Mouse (Mus musculus) embryonic fibroblast, embryonic 13.5 days (primary cell): ENCODE results near the gene Ptprd. TPM values are rescaled to one million over a fixed set of nuclear protein-coding genes. Genes with fewer than 3 reads are reported as not detected.

Experiments used
- H3K27ac ChIP-seq: 2 replicates; pipeline ENCODE4 v1.5.1; 2012; ENCODE audit warnings: low read length, control low read depth, inconsistent platforms; ENCODE audit not compliant: insufficient read depth
- H3K4me1 ChIP-seq: 2 replicates; pipeline ENCODE4 v1.6.1; 2011; ENCODE audit warnings: low read length; ENCODE audit not compliant: control insufficient read depth, insufficient read depth
- H3K4me3 ChIP-seq: 2 replicates; pipeline ENCODE4 v1.5.1; 2011; ENCODE audit warnings: mild to moderate bottlenecking, control low read depth, low read length; ENCODE audit not compliant: insufficient read depth
- CTCF ChIP-seq: IDR thresholded peaks from 2 replicates; pipeline ENCODE4 v1.5.1; 2011; ENCODE audit warnings: mild to moderate bottlenecking, control low read depth, low read length, moderate library complexity, borderline replicate concordance; ENCODE audit not compliant: insufficient read depth
- POLR2A ChIP-seq: IDR thresholded peaks from 2 replicates; pipeline ENCODE4 v1.6.1; 2011; ENCODE audit warnings: low read depth, mild to moderate bottlenecking, control low read depth, low read length, moderate library complexity
- polyA plus RNA-seq: library from polyadenylated mRNA; stranded (reverse); fragments of >200 nt; gene quantifications from 2 replicates; pipeline ENCODE4 v1.2.4, GENCODE M21; 2011; ENCODE audit warnings: low read depth; ENCODE audit not compliant: missing spikeins, insufficient read length

Gene Ptprd
- polyA plus RNA-seq, 1 experiment: 39.3 TPM

DNA sequence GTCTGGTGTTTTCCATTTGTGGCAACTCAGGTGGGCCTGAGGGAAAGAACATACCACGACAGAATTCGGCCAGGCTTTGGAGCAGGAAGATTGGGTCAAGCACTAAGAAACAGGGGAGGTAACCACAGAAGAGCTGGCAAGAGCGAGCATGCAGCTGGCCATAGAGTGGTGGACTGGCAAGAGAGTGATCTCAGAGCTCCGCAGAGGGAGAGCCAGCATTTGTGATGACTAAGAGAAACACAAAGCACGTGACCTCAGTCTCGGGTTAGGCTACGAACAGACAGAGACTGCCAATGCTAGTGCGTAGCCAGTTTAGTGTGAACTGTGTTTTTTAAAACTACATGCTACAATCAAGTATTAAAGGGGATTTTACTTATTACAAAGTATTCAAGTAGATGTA, 1042.9 kb downstream of the Ptprd start:
- TF ChIP-seq POLR2A (no peak), CTCF (no peak)
- H3K4me3 ChIP-seq: no peak overlapping the region

DNA sequence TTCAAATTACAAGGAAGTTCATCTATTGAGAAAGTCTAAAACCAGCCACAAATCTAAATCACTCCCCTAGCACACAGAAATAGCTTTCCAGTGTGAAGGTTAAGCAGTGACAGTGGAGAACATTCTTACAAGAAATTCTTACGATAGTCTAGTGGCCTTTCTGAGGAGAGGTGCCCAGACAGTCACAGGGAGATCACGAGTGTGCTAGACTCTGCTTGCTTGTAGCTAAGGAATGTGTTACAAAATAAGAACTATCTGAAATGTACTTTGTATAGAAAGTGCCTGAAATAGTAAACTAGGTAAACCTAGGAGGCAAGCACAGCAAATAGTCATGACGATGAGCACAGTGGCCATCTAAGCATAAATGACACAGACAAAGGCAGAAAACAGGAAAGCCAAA, 1054.2 kb downstream of the Ptprd start:
- Histone ChIP-seq H3K4me3 (no peak overlapping the region), H3K27ac (no peak overlapping the region), H3K4me1 (no peaks in the 10 kb centered on the region)
- TF ChIP-seq POLR2A: no peak
- TF ChIP-seq CTCF: no peak

More for the DNA sequence above, 1042.9 kb downstream of the Ptprd start:
- H3K4me1 ChIP-seq: no peaks in the 10 kb centered on the region
- no peak overlapping the region for H3K27ac ChIP-seq

DNA sequence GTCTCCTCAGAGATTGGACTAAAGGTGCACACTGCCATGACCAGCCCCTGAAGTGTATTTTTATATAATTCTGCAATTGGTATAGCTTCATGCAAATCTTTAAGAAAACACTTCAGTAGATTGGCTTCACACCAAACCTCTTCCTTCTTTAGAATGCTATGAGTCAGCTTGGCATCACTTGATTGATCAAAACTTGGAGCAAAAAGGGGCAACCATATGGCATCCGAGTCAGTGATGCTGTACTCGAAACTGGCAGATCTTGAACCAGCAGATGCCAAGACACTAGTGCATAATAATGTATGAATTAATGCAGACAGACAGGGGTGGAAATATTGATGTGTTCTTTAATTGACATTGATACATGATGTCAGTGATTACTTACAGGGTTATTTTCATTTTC, 1056.2 kb downstream of the Ptprd start:
- H3K4me1 ChIP-seq: no peaks in the 10 kb centered on the region
- H3K4me3 ChIP-seq: no peak overlapping the region
- TF ChIP-seq POLR2A: no peak
- H3K27ac ChIP-seq: no peak overlapping the region

DNA sequence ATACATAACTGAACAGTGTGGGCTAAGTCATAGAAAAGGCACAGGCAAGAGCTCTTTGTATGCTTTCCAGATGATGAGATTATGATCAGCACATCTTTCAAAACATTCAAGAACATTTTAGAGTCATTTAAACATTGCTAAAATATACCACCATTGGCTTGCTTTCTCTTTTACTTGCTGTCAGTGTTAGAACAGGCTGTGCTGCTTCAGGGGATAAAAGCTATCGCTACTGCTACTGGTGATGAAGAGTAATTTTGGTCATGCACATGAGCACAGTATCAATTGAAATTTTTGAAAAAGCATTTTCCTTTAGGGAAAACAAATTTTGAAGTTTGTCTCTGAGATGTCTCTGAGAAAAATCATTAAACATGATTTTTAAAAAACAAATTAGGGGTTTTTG, 1056.7 kb downstream of the Ptprd start:
- no peak overlapping the region for H3K27ac ChIP-seq
- TF ChIP-seq CTCF (no peak), POLR2A (no peak)
- H3K4me1 ChIP-seq: no peaks in the 10 kb centered on the region
- no peak overlapping the region for H3K4me3 ChIP-seq

DNA sequence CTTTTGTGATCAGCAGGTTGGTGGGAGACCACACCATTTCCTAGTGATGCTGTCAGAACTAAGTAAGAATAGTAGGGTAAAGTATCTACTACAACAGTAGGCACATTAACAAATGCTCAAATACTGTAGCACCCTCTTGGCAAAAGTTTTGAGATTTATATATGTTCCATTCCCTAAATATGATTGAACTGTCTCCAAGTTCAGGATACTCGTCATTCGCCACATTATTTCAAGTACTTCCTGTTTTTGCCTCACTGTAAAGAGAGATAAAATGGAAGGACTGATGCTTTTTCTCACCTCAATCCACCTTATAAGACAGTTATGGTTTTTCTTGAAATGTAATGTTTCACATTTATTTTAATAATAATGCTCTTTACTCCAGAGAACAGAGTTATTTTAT, 1086.9 kb downstream of the Ptprd start:
- Histone ChIP-seq H3K4me3 (no peak overlapping the region), H3K27ac (no peak overlapping the region), H3K4me1 (no peaks in the 10 kb centered on the region)
- TF ChIP-seq POLR2A: no peak

DNA sequence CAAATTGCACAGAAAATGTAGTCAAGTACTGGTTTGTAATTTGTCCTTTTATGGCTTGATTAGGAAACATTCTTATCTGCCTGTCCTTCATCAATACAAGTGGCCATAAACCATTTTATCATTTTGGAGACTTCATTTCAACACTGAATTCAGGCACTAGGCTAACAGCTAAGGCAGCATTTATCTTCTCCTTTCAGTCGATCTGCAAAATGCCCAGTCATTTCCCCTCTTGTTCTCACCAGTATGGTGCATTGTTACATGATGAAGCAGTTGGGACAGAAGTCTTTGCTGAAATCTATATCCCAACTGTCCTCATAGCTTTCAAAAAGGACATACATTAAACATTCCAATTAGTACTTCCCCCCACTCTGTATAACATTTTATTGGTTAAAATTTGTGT, 1100.9 kb downstream of the Ptprd start:
- TF ChIP-seq POLR2A (no peak), CTCF (no peak)
- Histone ChIP-seq H3K4me3 (no peak overlapping the region), H3K27ac (no peak overlapping the region), H3K4me1 (no peaks in the 10 kb centered on the region)

DNA sequence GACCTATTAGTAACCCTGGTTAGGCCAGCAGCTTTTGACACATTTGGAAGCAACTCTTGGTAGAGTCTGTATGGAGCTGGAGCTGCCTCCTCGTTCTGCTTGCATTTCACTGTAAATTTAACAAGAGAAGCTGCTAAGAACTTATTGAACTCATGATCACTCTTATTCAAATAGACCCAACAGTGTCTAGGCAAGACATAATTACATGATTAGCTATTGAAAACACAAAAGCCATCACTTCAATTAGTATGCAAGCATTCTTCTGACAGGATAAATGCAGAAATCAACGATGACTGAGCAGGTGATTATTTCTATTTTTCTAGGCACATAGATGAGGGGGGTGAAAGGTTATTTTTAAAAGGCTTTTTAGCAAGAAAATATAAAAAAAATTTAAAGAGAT, 1104.5 kb downstream of the Ptprd start:
- no peak overlapping the region for H3K4me3 ChIP-seq
- H3K4me1 ChIP-seq: no peaks in the 10 kb centered on the region
- H3K27ac ChIP-seq: no peak overlapping the region
- TF ChIP-seq POLR2A: no peak
- no peak for TF ChIP-seq CTCF

DNA sequence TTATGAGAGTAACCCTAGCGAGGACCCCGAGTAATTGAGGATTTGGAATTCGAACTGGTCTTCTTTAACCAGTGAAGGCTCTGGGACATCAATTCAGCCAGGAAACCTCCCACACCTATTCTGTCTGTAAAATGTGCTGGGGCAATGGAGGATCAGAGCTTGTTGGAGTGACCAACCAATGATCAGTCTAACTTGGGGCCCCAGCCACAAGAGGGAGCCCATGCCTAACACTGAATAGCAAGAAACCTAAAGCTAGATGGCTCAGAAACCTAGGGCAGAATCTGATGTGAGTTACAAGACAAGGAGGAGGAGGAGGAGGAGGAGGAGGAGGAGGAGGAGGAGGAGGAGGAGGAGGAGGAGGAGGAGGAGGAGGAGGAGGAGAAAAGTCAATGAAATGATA, 1128.6 kb downstream of the Ptprd start:
- no peak overlapping the region for H3K27ac ChIP-seq
- TF ChIP-seq POLR2A: no peak
- peak; percentile 50; the same call in 1 of the 2 replicates for TF ChIP-seq CTCF
- no peak overlapping the region for H3K4me3 ChIP-seq
- H3K4me1 ChIP-seq: no peaks in the 10 kb centered on the region

DNA sequence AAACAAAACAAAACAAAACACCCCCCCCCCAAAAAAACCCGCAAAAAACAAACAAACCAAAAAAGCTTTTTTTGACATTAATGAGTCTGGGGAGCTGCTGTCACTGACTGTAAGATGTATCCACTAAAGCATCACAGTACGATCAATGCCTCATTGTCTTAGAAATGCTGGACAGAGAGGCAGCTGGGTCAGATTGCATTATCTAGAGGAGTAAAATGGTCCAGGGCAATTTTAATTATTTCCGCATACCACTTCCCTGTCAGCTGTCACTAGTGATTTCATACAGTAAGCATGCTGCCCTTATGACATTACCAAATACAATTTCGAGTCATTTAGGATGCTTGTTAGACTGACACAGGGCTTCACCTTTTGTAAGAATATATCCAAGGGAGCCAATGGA, 1134.2 kb downstream of the Ptprd start:
- H3K27ac ChIP-seq: no peak overlapping the region
- H3K4me1 ChIP-seq: no peaks in the 10 kb centered on the region
- TF ChIP-seq POLR2A (no peak), CTCF (no peak)
- no peak overlapping the region for H3K4me3 ChIP-seq

DNA sequence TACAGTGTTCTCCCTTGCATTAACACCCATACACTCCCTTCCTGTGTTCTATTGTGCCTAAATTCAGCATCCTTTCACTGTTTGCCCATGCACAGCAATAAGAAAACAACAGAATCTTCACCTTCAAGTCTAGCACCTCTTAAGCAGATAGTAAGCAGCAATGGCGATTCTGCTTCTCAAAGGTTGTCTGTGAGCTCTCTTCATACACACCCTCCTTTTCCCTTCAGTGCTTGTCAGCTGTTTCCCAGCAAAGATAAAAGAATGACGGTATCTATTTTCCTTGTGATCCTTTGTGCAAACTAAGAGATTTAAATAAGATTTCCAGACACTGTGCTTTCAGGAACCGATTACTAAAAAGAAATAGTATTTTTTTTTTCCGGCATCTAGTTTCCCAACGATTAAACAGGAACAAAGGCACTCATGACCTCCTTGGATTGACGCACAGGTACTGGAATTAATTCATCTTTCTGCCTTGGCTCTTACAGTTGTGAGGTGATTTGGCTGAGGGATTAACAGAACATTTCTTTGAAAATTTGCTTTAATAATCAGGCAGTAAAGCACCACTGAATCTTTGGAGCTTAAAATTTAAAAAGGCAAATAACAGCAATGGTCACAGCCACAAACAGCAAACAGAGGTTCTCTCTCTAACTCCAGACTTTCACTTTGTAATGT, 1161.1 kb downstream of the Ptprd start:
- TF ChIP-seq CTCF (no peak), POLR2A (no peak)
- H3K27ac ChIP-seq: no peak overlapping the region

DNA sequence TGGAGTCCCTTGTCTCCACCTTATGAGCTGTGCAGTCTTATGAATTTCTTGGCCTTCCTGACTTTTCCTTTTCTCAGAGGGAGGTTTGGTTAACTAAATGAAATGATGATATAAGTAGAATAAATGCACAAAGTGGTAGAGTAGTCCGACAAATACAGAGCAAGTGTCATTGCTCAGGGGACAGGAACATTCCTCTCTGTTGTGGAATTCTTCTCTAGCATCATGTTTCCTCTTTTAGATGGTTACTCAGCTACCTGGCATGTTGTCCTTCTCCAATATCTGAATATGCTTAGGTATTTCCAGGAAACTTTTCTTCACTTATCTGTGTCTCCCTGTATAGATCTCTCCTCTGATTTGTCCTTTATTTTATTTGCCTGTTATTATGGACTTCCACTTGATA, 1207.3 kb downstream of the Ptprd start:
- Histone ChIP-seq H3K4me1 (peaks cover 7% of the 10 kb centered on the region; the same call in 1 of the 2 replicates), H3K4me3 (no peak overlapping the region), H3K27ac (no peak overlapping the region)
- TF ChIP-seq POLR2A: no peak
- no peak for TF ChIP-seq CTCF

More for the DNA sequence above, 1161.1 kb downstream of the Ptprd start:
- Histone ChIP-seq H3K4me3 (no peak overlapping the region), H3K4me1 (no peaks in the 10 kb centered on the region)
